Mouse (Mus musculus) liver, embryonic 12.5 days (tissue): ENCODE data around the gene Atp11b. TPM values are rescaled to one million over a fixed set of nuclear protein-coding genes. Genes with fewer than 3 reads are reported as not detected.
A peak's percentile ranks its signal among the peaks of the same experiment; 100 is the strongest.

ENCODE experiments used
- ATAC-seq: fragments of 200-750 bp; cut with Nextera tagmentation; 2 replicates; pipeline ENCODE4 v1.8.0; 2017; ENCODE audit warnings: moderate number of reproducible peaks, mild to moderate bottlenecking, moderate library complexity
- H3K27ac ChIP-seq: fragments of 300-500 bp; sonication (generic); 2 replicates; pipeline ENCODE4 v1.5.1; 2016; ENCODE audit warnings: mild to moderate bottlenecking
- H3K27me3 ChIP-seq: fragments of 300-500 bp; sonication (generic); replicated peaks from 2 replicates; pipeline ENCODE4 v1.6.1; 2016; ENCODE audit warnings: mild to moderate bottlenecking, moderate library complexity
- H3K36me3 ChIP-seq: fragments of 300-500 bp; sonication (generic); 2 replicates; pipeline ENCODE4 v1.6.1; 2016; ENCODE audit warnings: mild to moderate bottlenecking, moderate library complexity
- H3K4me1 ChIP-seq: fragments of 300-500 bp; sonication (generic); 2 replicates; pipeline ENCODE4 v1.6.1; 2016
- H3K4me2 ChIP-seq: fragments of 300-500 bp; sonication (generic); 2 replicates; pipeline ENCODE4 v1.6.1; 2016; ENCODE audit warnings: mild to moderate bottlenecking, moderate library complexity
- H3K4me3 ChIP-seq: fragments of 300-500 bp; sonication (generic); 2 replicates; pipeline ENCODE4 v1.5.1; 2016; ENCODE audit warnings: mild to moderate bottlenecking, moderate library complexity
- H3K9ac ChIP-seq: fragments of 300-500 bp; sonication (generic); 2 replicates; pipeline ENCODE4 v1.6.1; 2016; ENCODE audit warnings: mild to moderate bottlenecking, moderate library complexity
- H3K9me3 ChIP-seq: fragments of 300-500 bp; sonication (generic); replicated peaks from 2 replicates; pipeline ENCODE4 v1.6.1; 2016; ENCODE audit warnings: mild to moderate bottlenecking, moderate library complexity
- WGBS: fragments of 180-500 bp; shearing (Covaris S2); methylation state at CpG from one replicate; pipeline ENCODE4 v1.1.7; 2016; ENCODE audit not compliant: insufficient replicate concordance; 5-methylcytosine and 5-hydroxymethylcytosine counted together
- polyA plus RNA-seq: library from polyadenylated mRNA; unstranded; fragments of >200 nt; fragmentation: Nextera tagmentation; extraction: Ambion mirVana; gene quantifications from 2 replicates; pipeline ENCODE4 v1.2.1, GENCODE M21; 2016

The Atp11b gene
- polyA plus RNA-seq, 1 experiment from 2014 or later = 27.8 TPM

DNA sequence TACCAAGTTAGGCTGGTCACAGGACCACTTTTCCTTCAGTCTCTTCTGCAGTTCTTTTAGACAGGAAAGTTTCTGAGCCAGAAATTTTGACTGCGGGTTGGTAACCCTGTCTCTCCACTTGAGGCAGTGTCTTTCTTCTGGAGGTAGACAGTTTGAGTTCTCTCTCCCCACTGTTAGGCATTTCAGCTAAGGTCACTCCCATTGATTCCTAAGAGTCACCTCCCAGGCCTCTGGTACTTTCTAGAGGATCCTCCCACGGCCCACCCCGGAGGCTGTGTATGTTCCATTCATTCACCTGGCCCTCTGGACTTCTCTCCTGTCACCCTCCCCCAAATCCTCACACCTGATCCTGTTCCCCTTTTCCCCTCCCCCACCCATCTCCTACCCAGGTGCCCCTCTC lies 68.1 kb downstream of the Atp11b start:
- no peaks in the 10 kb centered on the region for H3K9me3 ChIP-seq
- peaks cover 34% of the 10 kb centered on the region for H3K36me3 ChIP-seq

DNA sequence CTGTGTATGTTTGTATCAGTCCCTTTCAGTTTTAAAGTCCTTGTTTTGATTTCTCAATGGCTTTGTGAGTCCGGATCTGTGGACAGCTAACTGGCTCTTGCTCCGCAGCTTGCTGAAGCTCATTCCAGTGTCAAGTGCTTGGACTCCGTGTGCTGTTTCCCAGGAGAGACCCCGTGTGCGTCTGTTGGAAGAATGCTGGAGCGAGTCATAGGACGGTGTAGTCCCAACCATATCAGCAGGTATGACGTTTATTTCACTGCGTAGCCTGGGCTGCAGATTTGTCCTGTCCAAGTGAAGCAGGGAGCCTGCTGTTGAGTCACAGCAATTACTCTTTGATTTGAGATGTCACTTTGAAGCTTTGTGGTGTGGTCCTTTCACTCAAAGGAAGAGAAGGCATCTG lies 95.4 kb downstream of the Atp11b start:
- H3K9ac ChIP-seq = no peak overlapping the region
- no peaks in the 10 kb centered on the region for H3K27me3 ChIP-seq
- WGBS = 87% methylated on average over 9 of the region's 9 CpGs
- H3K4me1 ChIP-seq = no peaks in the 10 kb centered on the region
- no peak overlapping the region for H3K4me2 ChIP-seq
- no peak for ATAC-seq
- H3K9me3 ChIP-seq = no peaks in the 10 kb centered on the region
- H3K27ac ChIP-seq = no peak overlapping the region
- H3K36me3 ChIP-seq = peaks cover 40% of the 10 kb centered on the region
- no peak overlapping the region for H3K4me3 ChIP-seq

More for the DNA sequence above, 68.1 kb downstream of the Atp11b start:
- no peak overlapping the region for H3K4me3 ChIP-seq
- no peaks in the 10 kb centered on the region for H3K27me3 ChIP-seq
- no peak for ATAC-seq
- 80% methylated on average over 3 of the region's 3 CpGs for WGBS
- H3K27ac ChIP-seq = no peak overlapping the region
- no peak overlapping the region for H3K4me2 ChIP-seq
- H3K4me1 ChIP-seq = no peaks in the 10 kb centered on the region
- no peak overlapping the region for H3K9ac ChIP-seq

DNA sequence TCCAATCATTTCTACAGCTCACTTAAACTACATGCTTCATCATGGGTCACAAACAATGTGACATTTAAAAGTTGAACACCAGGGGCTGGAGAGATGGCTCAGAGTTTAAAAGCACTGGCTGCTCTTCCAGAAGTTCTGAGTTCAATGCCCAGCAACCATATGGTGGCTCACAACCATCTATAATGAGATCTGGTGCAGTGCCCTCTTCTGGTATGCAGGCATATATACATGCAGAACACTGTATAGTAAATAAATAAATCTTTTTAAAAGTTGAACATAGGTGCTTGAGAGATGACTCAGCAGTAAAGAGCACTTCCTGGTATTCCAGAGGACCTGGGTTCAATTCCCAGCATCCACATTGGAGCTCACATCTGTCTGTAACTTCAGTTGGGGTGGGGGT lies 129.4 kb downstream of the Atp11b start:
- H3K4me2 ChIP-seq = no peak overlapping the region
- no peak for ATAC-seq
- H3K36me3 ChIP-seq = no peaks in the 10 kb centered on the region
- H3K27me3 ChIP-seq = no peaks in the 10 kb centered on the region
- no peaks in the 10 kb centered on the region for H3K9me3 ChIP-seq
- H3K27ac ChIP-seq = no peak overlapping the region
- no peak overlapping the region for H3K4me3 ChIP-seq
- H3K4me1 ChIP-seq = no peaks in the 10 kb centered on the region
- H3K9ac ChIP-seq = no peak overlapping the region

DNA sequence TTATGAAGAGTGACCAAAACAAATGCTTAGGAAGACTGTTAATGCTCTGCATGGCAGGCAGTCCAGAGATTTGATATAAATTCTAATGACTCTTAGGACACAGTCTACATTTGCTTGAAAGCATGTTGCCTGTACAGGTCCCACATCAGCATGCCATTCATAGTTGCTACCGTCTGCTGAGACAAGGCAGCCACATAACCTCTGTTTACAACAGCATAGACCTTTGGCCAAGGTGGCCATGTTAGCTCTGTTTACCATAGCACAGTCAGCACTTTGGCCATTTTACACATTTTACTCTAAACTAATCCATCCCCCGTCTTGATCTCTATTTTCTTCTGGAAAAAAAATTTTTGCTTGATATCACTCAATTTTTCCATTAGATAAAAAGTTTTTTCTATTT lies 135.6 kb downstream of the Atp11b start:
- 85% methylated on average over 2 of the region's 2 CpGs for WGBS
- no peaks in the 10 kb centered on the region for H3K9me3 ChIP-seq
- no peak overlapping the region for H3K4me3 ChIP-seq
- peaks cover 32% of the 10 kb centered on the region for H3K36me3 ChIP-seq
- H3K4me2 ChIP-seq = no peak overlapping the region
- no peaks in the 10 kb centered on the region for H3K27me3 ChIP-seq
- no peak overlapping the region for H3K27ac ChIP-seq
- H3K4me1 ChIP-seq = no peaks in the 10 kb centered on the region
- no peak overlapping the region for H3K9ac ChIP-seq
- no peak for ATAC-seq

DNA sequence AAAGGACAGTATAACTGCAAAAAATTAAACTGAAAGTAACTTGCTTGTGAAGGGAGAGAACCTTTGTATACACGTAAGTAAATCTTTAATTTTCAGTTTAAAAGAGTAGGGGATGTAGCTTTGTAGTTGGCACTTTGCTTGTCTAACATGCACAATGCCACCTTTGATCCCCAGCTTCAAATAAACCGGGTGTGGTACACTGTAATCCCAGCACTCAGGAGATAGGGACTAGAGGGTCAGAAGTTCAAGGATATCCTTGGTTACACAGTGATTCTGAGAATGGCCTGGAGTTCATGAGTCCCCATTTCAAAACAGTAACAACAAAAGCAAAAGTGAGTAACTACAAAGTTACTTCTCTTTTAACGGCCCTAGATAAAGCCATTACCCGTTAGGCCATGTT lies 137.2 kb downstream of the Atp11b start:
- Histone ChIP-seq H3K9me3 (no peaks in the 10 kb centered on the region), H3K4me2 (no peak overlapping the region), H3K4me3 (no peak overlapping the region), H3K4me1 (no peaks in the 10 kb centered on the region), H3K36me3 (peaks cover 36% of the 10 kb centered on the region), H3K27me3 (no peaks in the 10 kb centered on the region), H3K27ac (no peak overlapping the region), H3K9ac (no peak overlapping the region)
- WGBS = 83% methylated on average over 4 of the region's 4 CpGs
- ATAC-seq = peak; percentile 47; the same call in 1 of the 2 replicates

DNA sequence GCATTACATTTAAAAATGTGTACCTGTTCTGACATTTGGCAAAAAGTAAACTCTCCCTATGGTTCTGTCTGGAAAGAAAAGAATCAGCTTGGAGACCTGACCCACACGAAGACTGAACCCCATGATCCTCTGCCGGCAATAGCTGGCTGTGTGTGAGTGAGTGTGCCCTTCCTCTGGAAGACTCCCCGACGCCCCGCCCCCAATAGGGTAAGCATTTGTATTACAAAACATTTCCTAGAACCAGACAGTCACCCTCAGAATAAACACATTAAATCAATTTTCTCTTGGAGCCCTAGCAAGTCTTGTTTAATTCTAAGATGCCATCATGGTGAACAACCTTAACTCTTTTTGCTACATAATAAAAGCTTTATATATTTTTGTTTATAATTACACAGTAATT lies 139.2 kb downstream of the Atp11b start:
- Histone ChIP-seq H3K4me2 (no peak overlapping the region), H3K36me3 (peaks cover 49% of the 10 kb centered on the region), H3K9me3 (no peaks in the 10 kb centered on the region), H3K4me3 (no peak overlapping the region), H3K9ac (no peak overlapping the region), H3K27me3 (no peaks in the 10 kb centered on the region), H3K27ac (no peak overlapping the region), H3K4me1 (no peaks in the 10 kb centered on the region)
- no peak for ATAC-seq
- WGBS = 84% methylated on average over 5 of the region's 5 CpGs

DNA sequence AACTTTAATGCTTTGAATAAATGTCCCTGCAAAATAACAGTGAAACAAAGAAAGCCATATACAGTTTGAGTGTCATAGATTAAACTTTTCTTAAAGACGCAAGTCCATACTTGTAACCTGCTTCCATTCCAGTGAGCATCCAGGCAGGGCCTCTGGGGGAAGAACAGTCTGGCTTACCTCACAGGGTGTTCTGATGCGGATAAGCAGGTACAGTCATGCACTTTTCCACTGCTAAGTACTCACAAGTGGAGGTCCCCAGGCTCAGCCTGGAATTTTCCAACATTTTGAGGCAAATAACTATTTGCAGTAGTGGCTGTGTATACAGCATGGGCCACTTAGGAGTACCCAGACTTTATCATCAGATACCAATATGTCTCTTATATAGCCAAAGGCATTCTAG lies 144.0 kb downstream of the Atp11b start:
- H3K9me3 ChIP-seq = no peaks in the 10 kb centered on the region
- H3K4me1 ChIP-seq = no peaks in the 10 kb centered on the region
- no peak overlapping the region for H3K9ac ChIP-seq
- no peak for ATAC-seq
- H3K4me2 ChIP-seq = no peak overlapping the region
- H3K36me3 ChIP-seq = peaks cover 61% of the 10 kb centered on the region
- WGBS = 93% methylated on average over 2 of the region's 2 CpGs
- H3K27ac ChIP-seq = no peak overlapping the region
- H3K27me3 ChIP-seq = no peaks in the 10 kb centered on the region
- H3K4me3 ChIP-seq = no peak overlapping the region

DNA sequence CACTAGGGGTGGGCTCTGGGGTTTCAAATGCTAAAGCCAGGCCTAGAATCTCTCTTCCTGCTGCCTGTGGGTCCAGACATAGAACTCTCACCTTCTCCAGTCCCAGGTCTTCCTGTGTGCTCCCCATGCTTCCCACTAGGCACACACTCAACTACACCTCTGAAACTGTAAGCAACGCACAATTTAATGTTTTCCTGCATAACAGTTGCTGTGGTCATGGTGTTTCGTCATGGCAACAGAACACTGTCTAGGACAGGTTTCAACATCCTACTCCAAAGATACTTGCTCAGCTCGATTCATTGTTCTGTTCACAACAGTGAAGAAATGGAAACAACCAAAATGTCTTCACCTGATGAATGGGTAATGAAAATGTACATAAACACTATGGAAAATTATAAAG lies 145.2 kb downstream of the Atp11b start:
- Histone ChIP-seq H3K4me1 (no peaks in the 10 kb centered on the region), H3K4me3 (no peak overlapping the region), H3K27ac (no peak overlapping the region), H3K36me3 (peaks cover 64% of the 10 kb centered on the region), H3K9me3 (no peaks in the 10 kb centered on the region), H3K4me2 (no peak overlapping the region), H3K9ac (no peak overlapping the region), H3K27me3 (no peaks in the 10 kb centered on the region)
- 93% methylated on average over 3 of the region's 3 CpGs for WGBS
- no peak for ATAC-seq

DNA sequence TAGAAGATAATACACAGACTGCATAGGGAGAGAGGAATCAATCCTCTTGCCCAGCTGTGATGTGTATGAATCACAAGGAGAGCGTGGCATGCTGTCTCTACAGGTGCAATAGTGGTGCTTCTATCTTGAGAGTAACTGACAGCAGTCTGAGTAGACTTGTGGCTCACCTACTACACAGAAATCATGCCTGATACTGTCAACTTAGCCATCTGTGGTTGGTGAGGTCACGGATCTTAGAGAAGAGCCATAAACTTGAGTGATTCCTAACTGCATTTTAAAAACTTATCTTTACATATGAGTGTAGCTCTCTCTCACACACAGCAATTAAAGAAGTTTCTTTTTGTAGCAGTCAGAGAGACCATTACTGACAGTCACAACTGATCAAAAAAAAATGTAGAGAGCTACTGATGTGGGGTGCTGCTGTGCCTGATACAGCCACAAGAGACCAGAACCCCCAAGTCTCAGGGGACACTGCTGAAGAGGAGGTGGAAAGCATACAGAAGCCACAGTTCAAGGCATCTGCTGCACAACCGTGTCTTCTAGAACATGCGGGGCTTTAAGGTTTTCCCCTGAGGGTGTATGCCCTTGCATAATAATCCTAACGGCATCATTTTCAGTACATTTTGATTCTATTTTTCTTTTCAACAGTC lies 146.8 kb downstream of the Atp11b start:
- H3K36me3 ChIP-seq = peaks cover 72% of the 10 kb centered on the region
- no peak for ATAC-seq
- WGBS = 81% methylated on average over 5 of the region's 5 CpGs

More for the DNA sequence above, 146.8 kb downstream of the Atp11b start:
- H3K9me3 ChIP-seq = no peaks in the 10 kb centered on the region
- no peak overlapping the region for H3K4me3 ChIP-seq
- no peaks in the 10 kb centered on the region for H3K27me3 ChIP-seq
- H3K9ac ChIP-seq = no peak overlapping the region
- H3K27ac ChIP-seq = no peak overlapping the region
- peaks cover 3% of the 10 kb centered on the region; the same call in 1 of the 2 replicates for H3K4me1 ChIP-seq
- no peak overlapping the region for H3K4me2 ChIP-seq

Other genes starting within 250 kb of the Atp11b start
- gene Dcun1d1, start 183.3 kb downstream of the Atp11b start, polyA plus RNA-seq = 92.7 and 96.5 TPM in 2 replicates
- gene Mccc1, start 246.6 kb downstream of the Atp11b start, polyA plus RNA-seq = 15.3 and 18.2 TPM in 2 replicates